7 mouse cellular contexts compared by ENCODE assay signal in genomic region chr8:120525832-120526231, GRCm38 (mm10).
DNase-seq lines count a peak whose midpoint lies in the region; ATAC-seq and TF ChIP-seq lines count a peak whose summit lies in the region.

No protein-coding gene starts in this region.

- ATAC-seq in heart, embryonic 11.5 days (replicated peaks; ENCODE audit: insufficient number of reproducible peaks, low FRiP score, low TSS enrichment), result peak; percentile 33; the same call in 1 of the 2 replicates
- ATAC-seq in neural tube, embryonic 13.5 days (ENCODE audit: low read depth), result no peak

- no peak overlapping the region for H3K4me3 ChIP-seq in layer of hippocampus, adult 2 months
- no peak overlapping the region for H3K4me3 ChIP-seq in embryonic facial prominence, embryonic 10.5 days
- no peak overlapping the region for H3K4me3 ChIP-seq in heart, embryonic 11.5 days (ENCODE audit: low read depth, low read length)
- no peak overlapping the region for H3K4me3 ChIP-seq in neural tube, embryonic 13.5 days

- peak overlapping the region; percentile 64 for H3K27ac ChIP-seq in layer of hippocampus, adult 2 months
- peak overlapping the region; percentile 46 for H3K27ac ChIP-seq in embryonic facial prominence, embryonic 10.5 days (replicated peaks)
- peak overlapping the region; percentile 90 for H3K27ac ChIP-seq in heart, embryonic 11.5 days (ENCODE audit: low read depth, low read length)
- H3K27ac ChIP-seq in neural tube, embryonic 13.5 days (replicated peaks), result 0 out of 2 replicates have a peak overlapping the region, but pooled peaks have one; percentile 54

- peaks cover 74% of the 10 kb centered on the region for H3K27me3 ChIP-seq in embryonic facial prominence, embryonic 10.5 days (replicated peaks; ENCODE audit: low read depth, poor library complexity, severe bottlenecking)
- no peaks in the 10 kb centered on the region for H3K27me3 ChIP-seq in heart, embryonic 11.5 days (ENCODE audit: control insufficient read depth, insufficient read depth, low read length)
- no peaks in the 10 kb centered on the region for H3K27me3 ChIP-seq in neural tube, embryonic 13.5 days

- no peak for DNase-seq in layer of hippocampus, adult 2 months (ENCODE audit: low spot score in 2 of 2)
- no peak for DNase-seq in layer of hippocampus, postnatal 36 days
- DNase-seq in embryonic facial prominence, embryonic 10.5 days (ENCODE audit: low spot score), result no peak
- no peak for DNase-seq in spleen, postnatal 36 days (ENCODE audit: low spot score in 2 of 2)
- DNase-seq in urinary bladder, postnatal 14 days (ENCODE audit: low spot score), result no peak

- peak overlapping the region; percentile 40 for H3K4me2 ChIP-seq in heart, embryonic 11.5 days
- no peak overlapping the region for H3K4me2 ChIP-seq in neural tube, embryonic 13.5 days

- no peaks in the 10 kb centered on the region for H3K36me3 ChIP-seq in embryonic facial prominence, embryonic 10.5 days (replicated peaks)
- H3K36me3 ChIP-seq in heart, embryonic 11.5 days (ENCODE audit: control insufficient read depth, insufficient read depth, low read length), result no peaks in the 10 kb centered on the region
- no peaks in the 10 kb centered on the region for H3K36me3 ChIP-seq in neural tube, embryonic 13.5 days

- WGBS in embryonic facial prominence, embryonic 10.5 days, result 61% methylated on average over 6 of the region's 6 CpGs
- WGBS in heart, embryonic 11.5 days (ENCODE audit: insufficient replicate concordance), result 44% methylated on average over 6 of the region's 6 CpGs
- 38% methylated on average over 6 of the region's 6 CpGs for WGBS in neural tube, embryonic 13.5 days

- peaks cover 87% of the 10 kb centered on the region for H3K4me1 ChIP-seq in embryonic facial prominence, embryonic 10.5 days
- H3K4me1 ChIP-seq in heart, embryonic 11.5 days (ENCODE audit: control insufficient read depth, insufficient read depth, low read length), result peaks cover 69% of the 10 kb centered on the region
- peaks cover 89% of the 10 kb centered on the region for H3K4me1 ChIP-seq in neural tube, embryonic 13.5 days (replicated peaks)

- no peaks in the 10 kb centered on the region for H3K9me3 ChIP-seq in embryonic facial prominence, embryonic 10.5 days
- H3K9me3 ChIP-seq in heart, embryonic 11.5 days (replicated peaks; ENCODE audit: control insufficient read depth, low read length), result no peaks in the 10 kb centered on the region
- no peaks in the 10 kb centered on the region for H3K9me3 ChIP-seq in neural tube, embryonic 13.5 days

- TF ChIP-seq CTCF in layer of hippocampus, adult 2 months (conservative IDR thresholded peaks at IDR 0.05), result no peak

- H3K9ac ChIP-seq in heart, embryonic 11.5 days (ENCODE audit: low read depth, low read length), result peak overlapping the region; percentile 43; the same call in 1 of the 2 replicates
- peak overlapping the region; percentile 54 for H3K9ac ChIP-seq in neural tube, embryonic 13.5 days
